Mouse (Mus musculus) layer of hippocampus, postnatal 36 days (tissue): ENCODE data around the gene Ppfibp1. TPM values are rescaled to one million over a fixed set of nuclear protein-coding genes. Genes with fewer than 3 reads are reported as not detected.

Source experiments
- DNase-seq, 2 experiments: peaks; one replicate each; pipeline ENCODE4 v3.0.0; 2022
- total RNA-seq, 2 experiments: library from RNA; stranded (reverse); gene quantifications; 2 replicates each; pipeline ENCODE4 v1.2.3; 2021

Ppfibp1 gene
- total RNA-seq, 2 experiments from 2014 or later: 41.2 to 44.2 TPM

DNA sequence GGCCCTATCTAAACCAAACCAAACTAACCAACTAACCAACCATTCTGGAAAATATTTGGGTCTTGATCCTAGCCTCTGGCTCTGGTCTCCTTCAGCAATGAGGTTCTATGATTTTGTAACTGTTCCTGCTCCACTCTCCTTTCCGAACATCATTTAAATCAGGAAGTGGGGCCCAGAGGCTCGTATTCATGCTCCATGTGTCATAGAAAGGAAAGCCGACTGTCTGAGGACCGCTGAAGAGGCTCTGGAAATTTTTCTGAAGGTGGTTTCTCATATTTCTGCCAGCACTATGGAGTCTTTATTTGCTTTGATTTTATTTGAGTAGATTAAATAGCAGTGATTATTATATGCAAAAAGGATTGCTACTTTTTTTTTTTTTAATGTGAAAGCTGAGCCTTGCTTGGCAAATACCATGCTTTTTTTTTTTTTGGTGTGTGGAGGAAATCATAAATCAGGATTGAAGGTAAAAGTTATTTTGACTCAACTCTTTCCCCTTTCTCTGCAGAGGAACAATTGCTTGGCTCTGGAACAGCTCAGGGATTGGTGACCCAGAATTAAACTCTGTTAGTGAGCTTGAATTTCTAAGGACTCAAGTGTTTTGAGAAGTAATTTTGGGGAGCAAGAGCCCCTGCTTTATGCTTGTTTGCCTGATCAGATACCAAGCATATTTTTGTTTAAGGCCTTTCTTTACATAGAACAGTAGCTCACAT is 25.4 kb downstream of the Ppfibp1 start:
- no peak for DNase-seq

DNA sequence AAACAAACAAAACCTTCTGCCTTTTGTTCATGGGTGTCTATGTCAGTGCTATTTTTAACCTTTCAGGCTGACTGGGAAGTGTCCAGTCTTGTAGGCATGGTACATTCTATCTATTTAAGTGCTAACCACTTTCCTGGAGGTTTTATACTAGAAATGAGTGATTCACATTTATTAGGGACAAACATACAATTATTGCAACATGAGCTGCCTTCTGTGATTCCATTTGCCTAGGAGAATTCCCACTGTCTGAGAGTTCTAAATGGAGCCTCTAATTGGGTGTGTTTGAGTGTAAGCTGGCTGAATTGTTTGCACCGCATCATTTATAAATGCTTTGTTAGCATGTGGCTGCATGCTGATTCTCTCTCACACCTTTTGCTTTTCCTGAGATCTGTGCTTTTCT is 27.5 kb downstream of the Ppfibp1 start:
- DNase-seq: no peak

DNA sequence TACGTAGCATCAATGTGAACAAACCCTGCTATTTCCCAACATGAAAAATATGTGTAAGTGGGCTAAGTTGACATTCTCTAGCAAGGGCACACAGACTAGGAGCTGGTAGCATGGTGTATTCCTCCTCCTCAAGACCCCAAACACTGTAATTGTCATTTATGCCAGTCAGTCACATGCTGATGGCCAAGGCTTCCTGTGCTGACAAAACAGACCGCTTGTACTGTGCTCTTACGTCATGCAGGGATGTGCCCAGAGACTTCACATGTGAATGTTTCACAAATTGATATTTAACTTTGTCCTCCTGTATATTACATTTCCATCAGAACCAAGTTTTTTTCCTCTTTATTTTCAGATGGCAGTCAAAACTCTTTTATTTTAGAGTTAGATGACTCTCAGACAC is 29.1 kb downstream of the Ppfibp1 start:
- DNase-seq: no peak

DNA sequence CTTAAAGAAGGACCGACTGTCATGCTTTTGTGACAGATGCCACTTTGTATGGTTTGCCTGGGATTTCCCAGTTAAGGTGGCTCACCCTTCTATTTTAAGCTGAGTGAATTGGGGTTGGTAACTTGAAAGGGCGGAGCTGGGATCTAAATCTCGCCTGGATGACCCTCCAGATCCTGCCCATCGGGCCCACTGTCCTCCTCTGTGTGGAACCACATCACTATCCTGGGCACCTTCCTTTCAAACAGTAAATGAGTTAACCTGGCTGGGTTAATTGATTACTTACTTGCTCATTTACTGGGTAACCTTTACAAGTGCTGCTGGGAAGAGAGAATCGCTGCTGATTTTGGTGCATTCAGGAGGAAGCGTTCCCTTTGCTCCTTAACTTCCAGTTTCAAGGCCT is 30.1 kb downstream of the Ppfibp1 start:
- DNase-seq: no peak

DNA sequence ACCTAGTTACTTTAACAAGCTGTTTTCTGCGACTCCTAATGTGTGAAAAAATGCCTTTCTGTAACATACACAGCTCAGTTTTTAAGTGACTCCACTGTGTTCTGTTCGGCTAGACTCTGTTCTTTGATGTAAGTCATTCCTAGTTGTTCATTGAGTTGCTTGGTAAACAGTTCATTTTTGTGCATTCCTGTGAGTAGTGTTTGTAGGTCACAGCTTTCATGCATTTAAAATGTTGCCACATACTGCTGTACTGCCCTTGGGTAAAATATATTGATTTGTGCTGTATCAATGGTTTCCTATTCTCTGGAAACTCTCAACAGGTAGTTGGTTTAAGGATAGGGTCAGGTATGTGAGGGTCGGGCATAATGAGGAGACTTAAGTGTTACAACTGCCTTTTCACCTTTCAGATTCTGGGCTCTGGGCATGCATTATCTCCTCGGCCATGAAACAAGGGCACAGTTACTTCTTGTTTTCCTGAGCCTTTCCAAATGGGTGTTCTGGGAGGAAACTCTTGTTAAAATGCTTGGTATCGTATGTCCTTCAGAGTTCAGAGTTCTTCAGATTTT is 38.2 kb downstream of the Ppfibp1 start:
- no peak for DNase-seq

DNA sequence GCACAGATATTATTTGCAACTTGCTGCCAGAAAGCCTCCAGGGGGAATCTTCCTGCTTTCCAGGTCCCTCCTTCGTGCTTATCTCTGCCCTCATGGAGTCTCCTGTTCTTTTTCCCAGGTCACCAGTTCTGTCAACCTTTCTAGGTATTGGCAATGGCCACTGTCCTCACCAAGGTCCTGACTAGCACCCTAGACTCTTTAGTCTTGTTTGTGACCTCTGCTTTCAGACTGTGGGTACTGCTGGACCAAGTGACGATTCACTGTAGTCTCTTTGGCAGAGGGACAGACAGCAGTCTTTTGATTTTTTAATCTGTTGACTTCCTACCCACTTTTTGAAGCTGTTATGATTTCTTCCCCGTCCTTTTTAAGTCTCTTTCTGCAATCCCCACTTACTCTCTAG is 39.8 kb downstream of the Ppfibp1 start:
- no peak for DNase-seq

DNA sequence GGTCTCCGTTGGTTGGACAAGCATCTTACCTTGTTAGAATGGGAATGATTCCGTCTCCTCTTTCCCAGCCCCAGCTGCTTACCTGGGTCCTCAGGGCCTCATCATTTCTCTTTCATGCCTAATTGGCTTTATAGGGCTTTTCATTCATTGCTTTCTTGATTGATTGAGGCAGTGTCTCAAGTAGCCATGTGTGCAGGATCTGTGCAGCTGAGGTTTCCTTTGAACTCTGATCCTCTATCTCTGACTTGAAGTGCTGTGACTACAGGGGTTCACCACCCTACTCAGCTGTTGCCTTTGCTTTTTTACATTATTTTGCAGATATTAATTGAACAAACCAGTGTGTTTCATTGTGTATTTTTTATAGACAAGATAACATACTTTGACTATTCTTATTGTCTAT is 40.7 kb downstream of the Ppfibp1 start:
- no peak for DNase-seq

DNA sequence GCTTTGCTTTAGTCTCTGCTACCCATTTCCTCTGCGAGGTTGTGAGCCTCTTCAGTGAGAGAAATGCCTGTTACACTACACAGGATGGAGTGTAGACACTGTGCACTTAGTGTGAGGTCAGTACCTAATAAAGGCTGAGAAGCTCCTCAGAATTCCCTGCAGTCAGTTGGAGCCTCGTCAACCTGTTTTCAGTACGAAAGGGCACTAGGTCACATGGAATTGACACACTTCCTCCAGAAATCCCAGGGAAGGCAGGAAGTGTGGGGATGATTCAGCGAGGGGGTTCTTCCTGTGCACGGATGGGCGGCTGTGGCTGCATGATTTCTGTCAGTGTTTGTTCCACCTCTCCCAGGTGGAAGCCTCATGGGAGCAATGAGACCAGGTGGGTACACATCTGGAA is 44.8 kb downstream of the Ppfibp1 start:
- no peak for DNase-seq

DNA sequence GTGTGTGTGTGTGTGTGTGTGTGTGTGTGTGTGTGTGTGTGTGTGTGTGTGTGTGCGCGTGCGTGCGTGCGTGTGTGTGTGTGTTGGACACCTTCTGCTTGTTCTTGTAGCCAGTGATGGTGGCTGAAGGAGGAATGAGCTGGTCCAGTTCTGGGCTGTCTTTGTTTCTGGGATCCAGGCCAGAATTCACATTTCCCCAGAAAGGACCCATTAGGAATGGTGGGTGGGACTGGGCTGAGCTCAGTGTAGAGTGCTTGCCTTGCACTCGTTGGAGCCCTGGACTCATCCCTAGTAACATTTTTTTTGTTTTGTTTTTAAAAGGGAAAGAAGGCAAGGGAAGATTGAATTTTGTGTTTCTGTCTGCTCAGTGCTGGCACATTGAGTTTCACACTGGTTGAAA is 47.7 kb downstream of the Ppfibp1 start:
- no peak for DNase-seq

DNA sequence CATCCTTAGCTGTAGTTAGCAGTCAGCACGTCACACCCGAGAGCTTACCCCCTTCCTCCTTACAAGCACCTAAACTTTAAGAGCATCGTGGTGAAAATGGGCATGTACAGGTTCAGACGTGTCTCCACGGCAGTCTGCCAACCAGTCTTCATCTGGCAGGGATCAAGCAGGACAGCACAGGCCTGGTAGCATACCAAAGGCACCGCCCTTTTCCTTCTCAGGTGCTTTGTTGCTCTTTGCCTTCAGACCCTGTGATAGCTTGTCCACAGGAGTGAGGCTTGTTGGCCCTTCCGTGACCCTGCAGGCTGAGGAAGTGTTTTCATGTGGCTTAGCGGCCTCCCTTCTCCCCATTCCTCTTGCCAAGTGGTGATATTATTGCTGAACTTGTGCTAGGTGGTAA is 50.7 kb downstream of the Ppfibp1 start:
- no peak for DNase-seq

DNA sequence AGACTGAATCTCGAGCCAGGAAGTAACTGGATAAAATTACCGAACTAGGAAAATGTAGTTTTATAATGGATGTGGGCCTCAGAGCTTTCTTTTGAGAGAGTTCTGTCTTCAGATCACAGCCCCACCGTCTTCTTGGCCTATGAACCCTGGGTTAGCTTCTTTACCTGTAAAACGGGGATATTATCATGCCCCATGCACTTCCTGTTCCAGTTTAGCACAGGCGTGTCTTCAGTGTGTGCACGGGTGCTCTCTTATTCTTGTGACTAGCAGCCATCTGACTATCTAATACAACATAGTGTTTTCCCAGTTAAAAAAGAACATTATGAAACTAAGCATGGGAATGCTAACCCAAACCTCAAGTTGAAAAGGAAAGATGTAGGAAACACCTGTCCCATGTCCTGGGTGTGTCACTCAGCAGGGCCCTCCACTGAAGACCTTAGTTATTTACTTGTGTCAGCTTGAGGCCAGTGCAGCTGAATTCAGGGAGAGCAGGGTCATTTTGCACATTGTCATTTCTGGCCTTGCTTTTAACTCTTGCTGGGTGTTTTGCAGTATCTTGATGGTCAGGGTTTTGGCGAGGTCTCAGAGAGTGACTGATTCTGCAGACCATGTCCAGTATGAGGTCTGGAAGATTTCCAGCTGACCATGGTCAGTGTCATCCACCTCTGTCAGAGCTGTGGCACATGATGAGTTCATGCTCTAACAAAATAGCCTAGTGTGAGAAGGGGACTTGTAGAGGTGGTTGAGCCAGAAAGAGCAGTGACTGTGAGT is 53.4 kb downstream of the Ppfibp1 start:
- DNase-seq: no peak

DNA sequence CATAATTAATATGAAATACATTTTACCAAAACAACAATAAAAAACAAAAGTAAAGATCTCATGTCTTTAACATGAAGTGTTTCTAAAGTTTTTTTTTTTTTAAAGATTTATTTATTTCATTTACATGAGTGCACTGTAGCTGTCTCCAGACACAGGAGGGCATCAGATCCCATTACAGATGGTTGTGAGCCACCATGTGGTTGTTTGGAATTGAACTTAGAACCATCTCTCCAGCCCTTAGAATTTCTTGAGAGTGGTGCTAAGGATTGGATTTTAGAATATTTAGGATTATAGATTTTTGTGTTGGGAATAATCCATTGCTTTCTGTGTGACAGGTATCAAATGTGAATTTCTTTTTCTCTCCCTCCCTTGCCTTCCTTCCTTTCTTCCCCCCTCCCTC is 55.7 kb downstream of the Ppfibp1 start:
- no peak for DNase-seq

DNA sequence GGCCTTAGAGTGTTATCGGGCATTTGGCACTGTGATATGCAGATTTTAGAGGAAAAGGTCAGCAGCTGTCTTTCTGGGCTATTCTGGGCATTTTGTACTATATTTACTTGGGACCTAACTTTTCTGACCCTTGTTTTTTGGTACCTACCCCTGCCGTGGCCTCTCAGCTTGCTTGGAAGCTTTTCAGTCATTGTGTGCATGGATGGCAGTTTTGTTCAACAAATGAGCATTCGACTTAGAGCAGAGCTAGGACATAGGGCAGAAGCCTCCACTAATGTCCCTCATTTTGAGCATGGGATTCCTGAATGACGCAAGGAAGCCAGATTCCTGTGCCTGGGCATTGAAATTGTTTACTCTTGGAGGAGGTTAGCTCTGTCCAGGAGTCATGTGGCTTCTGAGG is 56.5 kb downstream of the Ppfibp1 start:
- DNase-seq: no peak

DNA sequence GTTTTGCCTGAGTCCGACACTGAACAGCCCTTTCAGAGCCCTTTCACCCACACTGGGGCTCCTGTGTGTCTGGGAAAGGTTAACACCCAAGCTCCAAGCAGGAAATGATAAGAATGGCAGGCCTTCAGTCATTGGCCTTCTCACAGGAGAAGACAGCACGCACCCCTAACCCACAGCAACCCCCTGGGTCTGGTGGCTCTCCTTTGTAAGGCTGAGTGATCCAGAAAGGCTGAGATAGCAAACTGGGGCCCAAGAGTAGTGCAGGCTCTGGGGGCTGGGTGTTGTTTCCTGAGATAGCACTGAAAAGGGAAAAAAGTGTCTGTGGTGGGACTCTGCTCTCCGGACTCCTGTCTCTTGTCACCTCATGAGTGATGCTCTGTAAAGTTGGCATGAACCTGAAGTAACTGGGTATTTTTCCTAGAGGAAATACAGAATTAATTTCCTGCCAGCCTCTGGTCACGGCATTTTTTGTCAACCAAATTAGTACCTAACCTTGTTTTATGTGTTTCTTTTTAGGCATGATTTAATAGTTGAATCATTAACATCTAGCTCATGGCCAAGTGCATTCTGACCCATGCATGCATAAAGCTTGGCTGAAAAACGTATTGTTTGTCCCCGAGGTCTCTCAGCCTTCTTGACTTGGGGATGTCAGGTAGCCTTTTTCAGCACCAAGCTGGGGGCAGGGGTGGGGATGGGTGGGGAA is 58.2 kb downstream of the Ppfibp1 start:
- DNase-seq: no peak

DNA sequence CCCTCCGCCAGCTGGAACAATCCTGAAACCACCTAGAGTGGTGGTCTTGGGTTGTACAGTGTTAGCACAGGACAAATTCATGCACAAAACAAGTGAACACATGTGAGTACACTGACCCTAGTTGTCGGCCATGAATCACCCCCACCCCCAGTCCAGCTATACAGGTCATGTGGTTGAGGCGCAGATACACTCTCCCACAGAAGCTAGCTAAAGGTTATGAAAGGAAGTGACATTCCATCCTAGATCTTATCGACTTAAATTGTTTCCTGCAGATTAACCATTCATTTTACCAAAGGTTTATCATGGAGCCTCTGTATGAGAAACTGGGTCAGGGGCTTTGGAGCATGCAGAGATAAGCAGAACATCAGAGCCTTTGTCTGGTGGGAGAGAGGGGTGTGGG is 58.9 kb downstream of the Ppfibp1 start:
- no peak for DNase-seq

DNA sequence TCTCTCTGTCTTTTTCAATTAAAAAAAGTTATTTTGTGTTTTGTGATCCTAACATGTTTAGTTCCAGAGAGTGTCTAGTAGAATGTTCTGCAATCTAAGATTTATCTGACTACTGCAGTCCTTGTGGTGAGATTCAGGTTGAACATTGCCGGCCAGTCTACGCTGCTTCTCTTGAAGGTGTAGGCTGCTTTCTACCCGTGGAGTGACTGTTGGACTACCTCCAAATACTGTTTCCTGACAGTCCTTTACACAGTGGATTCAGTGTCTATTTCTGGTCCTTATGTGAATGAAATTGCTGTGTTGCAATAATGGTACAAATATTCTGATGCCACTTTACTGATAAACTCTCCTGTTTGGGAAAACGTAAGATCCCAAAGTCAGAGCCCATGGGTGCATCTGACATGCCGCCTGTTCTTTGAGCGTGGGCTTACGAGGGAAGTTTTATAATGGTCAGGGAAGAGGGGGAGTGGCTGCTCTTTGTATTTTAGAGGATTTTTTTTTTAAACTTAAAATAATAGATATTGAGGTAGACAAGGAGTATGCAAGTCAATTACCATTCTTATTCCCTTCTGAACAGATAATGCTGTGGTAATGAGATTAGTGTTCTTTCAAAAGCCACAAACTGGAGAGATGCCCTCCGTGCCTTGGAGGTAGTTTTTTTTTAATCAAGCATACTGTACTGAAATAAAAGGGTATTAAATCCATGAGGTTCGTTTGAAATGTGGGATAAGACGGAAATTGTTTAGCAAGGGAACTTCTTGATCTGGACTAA is 61.6 kb downstream of the Ppfibp1 start:
- no peak for DNase-seq

DNA sequence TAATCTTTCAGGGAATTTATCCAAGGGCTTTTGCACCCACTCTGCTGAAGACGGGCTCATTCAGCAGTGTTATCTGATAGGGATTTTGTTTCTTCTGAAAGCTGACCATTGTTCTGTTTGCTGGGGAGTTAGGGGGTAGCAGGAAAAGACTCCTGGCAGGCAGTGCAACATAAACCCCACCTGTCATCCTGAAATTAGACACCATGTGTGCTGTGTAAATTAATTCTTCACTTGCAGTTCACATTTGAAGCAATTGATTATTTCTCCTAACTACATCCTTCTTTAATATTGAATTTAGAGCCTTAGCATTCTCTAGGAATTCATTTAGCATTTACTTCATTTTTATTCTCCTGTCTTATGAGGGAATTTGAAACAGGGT is 62.2 kb downstream of the Ppfibp1 start:
- no peak for DNase-seq

DNA sequence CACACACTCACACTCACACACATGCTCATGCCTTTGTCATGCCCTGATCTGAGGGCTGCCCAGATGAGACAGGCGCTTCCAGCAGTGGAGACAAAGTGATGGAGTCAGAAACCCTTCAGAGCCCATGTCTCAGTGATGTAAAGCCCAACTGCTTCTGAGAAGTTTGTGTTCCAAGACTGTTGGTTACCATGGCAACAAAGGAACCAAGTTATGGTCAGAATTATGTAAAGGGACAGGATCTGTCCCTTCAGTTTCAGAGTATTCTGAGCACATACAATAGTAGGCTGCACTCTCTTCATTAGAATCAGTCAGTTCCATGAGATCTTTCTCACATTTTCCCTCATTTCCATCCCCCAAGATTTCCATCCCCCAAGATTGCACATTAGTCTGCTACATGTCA is 66.0 kb downstream of the Ppfibp1 start, which contains the start of gene 1700034J05Rik:
TSS of gene 1700034J05Rik (minus strand) at position 165 of the 400 bp plus-strand sequence.
- DNase-seq: no peak

DNA sequence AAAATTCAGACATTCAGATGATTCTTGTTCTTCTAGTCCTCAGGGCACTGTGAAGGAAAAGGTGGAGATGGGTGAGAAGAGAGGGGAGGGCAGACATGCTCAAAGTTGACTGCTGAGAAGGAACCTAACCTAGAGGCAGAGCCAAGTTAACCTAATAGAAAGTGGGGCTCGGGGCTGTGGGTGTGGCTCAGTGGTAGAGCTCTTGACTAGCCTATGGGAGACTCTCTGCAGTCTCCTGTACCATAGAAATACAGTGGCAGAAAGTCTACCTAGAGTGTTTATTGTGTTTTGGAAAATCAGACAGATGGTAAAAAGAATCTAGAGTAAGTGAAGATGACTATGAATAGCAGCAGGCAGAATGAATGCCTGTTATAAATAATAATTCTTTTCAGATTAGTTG is 67.2 kb downstream of the Ppfibp1 start:
- no peak for DNase-seq

DNA sequence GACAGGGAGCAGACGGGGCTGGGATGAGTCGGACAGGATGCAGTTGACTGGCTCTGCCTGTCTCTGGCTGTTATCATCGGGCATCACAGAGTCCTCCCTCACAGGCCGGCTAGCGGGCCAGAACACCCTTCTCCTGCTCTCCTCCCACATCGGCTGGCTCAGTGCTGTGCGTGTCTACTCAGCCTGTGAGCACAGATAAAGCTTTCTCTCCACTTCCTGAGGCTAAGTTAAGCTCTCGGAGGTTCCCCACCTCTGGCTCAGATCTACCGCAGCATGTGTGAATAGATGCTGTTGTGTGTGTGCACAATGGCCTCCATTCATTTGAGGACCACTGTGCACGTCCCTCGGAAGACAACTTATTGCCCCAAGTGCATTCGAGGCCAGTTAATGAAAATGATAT is 67.6 kb downstream of the Ppfibp1 start:
- peak; percentile 30 to 41 for DNase-seq

DNA sequence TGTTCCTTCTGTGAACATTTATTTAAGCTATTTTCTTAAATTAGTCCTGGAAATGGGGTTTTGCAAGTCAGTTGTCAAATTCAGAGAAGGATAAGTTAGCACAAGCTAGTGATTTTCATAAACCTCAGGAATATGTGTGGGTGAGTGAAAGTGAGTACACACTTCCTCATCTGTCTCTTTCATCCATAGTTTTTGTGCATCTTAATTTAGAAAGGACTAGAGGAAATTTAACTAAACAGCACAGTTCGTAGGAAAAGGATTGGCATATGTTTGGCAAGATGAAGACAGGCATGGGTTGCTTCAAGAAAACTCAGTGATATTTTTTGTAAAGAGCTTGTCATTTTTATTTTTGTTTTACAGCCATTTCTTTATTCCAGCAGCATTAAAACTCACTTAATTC is 68.7 kb downstream of the Ppfibp1 start:
- DNase-seq: no peak

DNA sequence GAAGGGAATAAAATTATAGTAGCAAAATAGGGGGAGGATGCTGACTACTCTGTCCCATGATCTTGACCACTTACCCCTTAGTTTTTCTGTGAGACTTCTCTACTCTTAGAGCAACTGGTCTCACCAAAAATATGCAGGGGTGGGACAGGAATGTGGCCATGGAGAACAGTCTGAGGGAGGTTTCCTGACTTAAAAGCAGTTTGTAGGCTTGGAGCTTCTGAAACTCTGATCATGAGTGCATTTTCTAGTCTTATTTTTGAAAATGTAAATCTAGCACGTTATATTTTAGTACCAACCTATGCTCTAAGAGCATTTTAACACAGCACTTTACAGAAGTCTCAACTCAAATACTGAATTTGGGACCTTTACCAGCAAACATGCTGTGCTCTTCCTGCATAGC is 70.4 kb downstream of the Ppfibp1 start:
- no peak for DNase-seq
